Mouse (Mus musculus) left cerebral cortex, adult 6 months (tissue): ENCODE measurements around the gene Zfp345. TPM values are rescaled to one million over a fixed set of nuclear protein-coding genes. Genes with fewer than 3 reads are reported as not detected.

Source experiments
- long read RNA-seq, 2 experiments: library from polyadenylated mRNA; unstranded; transcript quantifications; one replicate each; pipeline ENCODE4 v2.0.0; 2019 to 2020
- polyA plus RNA-seq: library from polyadenylated mRNA; unstranded; fragments of <200 nt; fragmentation: Nextera tagmentation; gene quantifications from 2 replicates; pipeline ENCODE4 v1.2.3, GENCODE M21; 2021

The Zfp345 gene
- polyA plus RNA-seq, result not detected in 2 replicates
- long read RNA-seq, experiment 1, partial matches to known transcripts, result 0 of 1 reads
- long read RNA-seq, experiment 1, other reads (novel, unspliced or antisense), result 0 of 1 reads
- long read RNA-seq, experiment 2, result 0 reads

GRCm38 (mm10) chr2:150484939-150485778 is at the start of gene Zfp345:
Zfp345 (minus strand) TSS chr2:150485091.

GRCm38 (mm10) chr2:150451180-150451919 is 33.5 kb downstream of the Zfp345 start, which contains the start of gene Zfp442:
Zfp442 (minus strand) TSS chr2:150451486.

Other genes with a start within 250 kb of the Zfp345 start
- gene Gm21994, start 229.5 kb downstream of the Zfp345 start, polyA plus RNA-seq, result 0.63 and 0.90 TPM in 2 replicates
- not detected in 2 replicates for gene Gm14124, start 227.6 kb downstream of the Zfp345 start, polyA plus RNA-seq
- 0.65 TPM in 1 of 2 replicates, not detected in the other for gene Gm10130, start 161.4 kb downstream of the Zfp345 start, polyA plus RNA-seq
- 3.2 and 5.0 TPM in 2 replicates for gene 3300002I08Rik, start 122.3 kb downstream of the Zfp345 start, polyA plus RNA-seq
- gene Zfp442, start 33.6 kb downstream of the Zfp345 start, polyA plus RNA-seq, result 2.5 and 3.4 TPM in 2 replicates
- 0.76 and 1.3 TPM in 2 replicates for gene Cst7, start 85.3 kb upstream of the Zfp345 start, polyA plus RNA-seq
- gene Apmap, start 123.5 kb upstream of the Zfp345 start, polyA plus RNA-seq, result 36.9 and 48.1 TPM in 2 replicates
- gene Acss1, start 183.4 kb upstream of the Zfp345 start, polyA plus RNA-seq, result 18.1 and 28.1 TPM in 2 replicates
- 0.04 TPM in 1 of 2 replicates, not detected in the other for gene Vsx1, start 204.3 kb upstream of the Zfp345 start, polyA plus RNA-seq